Mouse (Mus musculus) embryonic facial prominence, embryonic 11.5 days (tissue): Measurements from ENCODE around the gene Dmac2. TPM values are rescaled to one million over a fixed set of nuclear protein-coding genes. Genes with fewer than 3 reads are reported as not detected.

Experiments used
- ATAC-seq: fragments of 200-750 bp; cut with Nextera tagmentation; replicated peaks from 2 replicates; pipeline ENCODE4 v1.8.0; 2017; ENCODE audit warnings: low read depth; ENCODE audit not compliant: insufficient number of reproducible peaks, low FRiP score, low TSS enrichment
- DNase-seq: peaks from one replicate; pipeline ENCODE4 v3.0.0-alpha.2; 2015; ENCODE audit warnings: low spot score
- H3K27ac ChIP-seq: fragments of 300-500 bp; sonication (generic); replicated peaks from 2 replicates; pipeline ENCODE4 v1.5.1; 2014; ENCODE audit warnings: mild to moderate bottlenecking, low read depth, low read length, control low read depth
- H3K27me3 ChIP-seq: fragments of 300-500 bp; sonication (generic); 2 replicates; pipeline ENCODE4 v1.6.1; 2014; ENCODE audit warnings: mild to moderate bottlenecking, low read length, moderate library complexity, mixed read lengths; ENCODE audit not compliant: control insufficient read depth, insufficient read depth
- H3K36me3 ChIP-seq: fragments of 300-500 bp; sonication (generic); replicated peaks from 2 replicates; pipeline ENCODE4 v1.6.1; 2014; ENCODE audit warnings: low read depth, mild to moderate bottlenecking, low read length, moderate library complexity, mixed read lengths; ENCODE audit not compliant: control insufficient read depth, insufficient read depth
- H3K4me1 ChIP-seq: fragments of 300-500 bp; sonication (generic); 2 replicates; pipeline ENCODE4 v1.6.1; 2014; ENCODE audit warnings: low read length, mixed read lengths; ENCODE audit not compliant: control insufficient read depth, insufficient read depth
- H3K4me2 ChIP-seq: fragments of 300-500 bp; sonication (generic); 2 replicates; pipeline ENCODE4 v1.6.1; 2014; ENCODE audit warnings: low read depth, mild to moderate bottlenecking, control low read depth, low read length, moderate library complexity
- H3K4me3 ChIP-seq: fragments of 300-500 bp; sonication (generic); 2 replicates; pipeline ENCODE4 v1.5.1; 2014; ENCODE audit warnings: low read depth, low read length, control low read depth
- H3K9ac ChIP-seq: fragments of 300-500 bp; sonication (generic); replicated peaks from 2 replicates; pipeline ENCODE4 v1.6.1; 2014; ENCODE audit warnings: mild to moderate bottlenecking, control low read depth, low read length
- H3K9me3 ChIP-seq: fragments of 300-500 bp; sonication (generic); replicated peaks from 2 replicates; pipeline ENCODE4 v1.6.1; 2016; ENCODE audit warnings: mild to moderate bottlenecking, low read length, inconsistent platforms, mixed read lengths; ENCODE audit not compliant: control insufficient read depth
- WGBS: fragments of 180-500 bp; shearing (Covaris S2); extraction: QIAGEN DNeasy Blood & Tissue Kit; methylation state at CpG from one replicate; pipeline ENCODE4 v1.1.7; 2014; 5-methylcytosine and 5-hydroxymethylcytosine counted together
- polyA plus RNA-seq: library from polyadenylated mRNA; unstranded; fragments of >200 nt; fragmentation: Nextera tagmentation; extraction: Ambion mirVana; gene quantifications from 2 replicates; pipeline ENCODE4 v1.2.1, GENCODE M21; 2014

The Dmac2 gene
- polyA plus RNA-seq, 1 experiment from 2014 or later, result 32.4 TPM

DNA sequence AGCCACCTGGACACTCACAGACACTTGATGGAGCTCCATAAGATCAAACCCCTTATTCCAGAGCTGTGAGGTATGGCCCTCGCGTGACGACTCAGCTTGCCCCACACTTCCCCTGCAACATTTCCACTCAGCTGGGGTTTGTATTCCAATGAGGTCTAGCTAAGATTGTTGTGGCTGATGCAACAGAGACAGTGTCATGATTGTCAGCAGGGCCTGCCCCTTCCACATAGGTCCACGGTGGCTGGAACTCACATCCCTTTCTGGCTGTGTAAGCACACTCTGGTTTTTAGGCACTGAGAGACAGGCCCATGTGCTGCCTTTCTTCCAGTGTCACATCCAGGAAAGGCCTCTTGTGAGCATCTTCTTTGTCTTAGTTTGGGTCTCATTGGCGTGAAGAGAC, 34.6 kb upstream of the Dmac2 start:
- Histone ChIP-seq H3K4me3 (no peak overlapping the region), H3K4me1 (no peaks in the 10 kb centered on the region), H3K36me3 (no peaks in the 10 kb centered on the region), H3K9me3 (no peaks in the 10 kb centered on the region), H3K27ac (no peak overlapping the region), H3K4me2 (no peak overlapping the region), H3K9ac (no peak overlapping the region), H3K27me3 (no peaks in the 10 kb centered on the region)
- DNase-seq (no peak), ATAC-seq (no peak)
- WGBS, result 95% methylated on average over 5 of the region's 5 CpGs

DNA sequence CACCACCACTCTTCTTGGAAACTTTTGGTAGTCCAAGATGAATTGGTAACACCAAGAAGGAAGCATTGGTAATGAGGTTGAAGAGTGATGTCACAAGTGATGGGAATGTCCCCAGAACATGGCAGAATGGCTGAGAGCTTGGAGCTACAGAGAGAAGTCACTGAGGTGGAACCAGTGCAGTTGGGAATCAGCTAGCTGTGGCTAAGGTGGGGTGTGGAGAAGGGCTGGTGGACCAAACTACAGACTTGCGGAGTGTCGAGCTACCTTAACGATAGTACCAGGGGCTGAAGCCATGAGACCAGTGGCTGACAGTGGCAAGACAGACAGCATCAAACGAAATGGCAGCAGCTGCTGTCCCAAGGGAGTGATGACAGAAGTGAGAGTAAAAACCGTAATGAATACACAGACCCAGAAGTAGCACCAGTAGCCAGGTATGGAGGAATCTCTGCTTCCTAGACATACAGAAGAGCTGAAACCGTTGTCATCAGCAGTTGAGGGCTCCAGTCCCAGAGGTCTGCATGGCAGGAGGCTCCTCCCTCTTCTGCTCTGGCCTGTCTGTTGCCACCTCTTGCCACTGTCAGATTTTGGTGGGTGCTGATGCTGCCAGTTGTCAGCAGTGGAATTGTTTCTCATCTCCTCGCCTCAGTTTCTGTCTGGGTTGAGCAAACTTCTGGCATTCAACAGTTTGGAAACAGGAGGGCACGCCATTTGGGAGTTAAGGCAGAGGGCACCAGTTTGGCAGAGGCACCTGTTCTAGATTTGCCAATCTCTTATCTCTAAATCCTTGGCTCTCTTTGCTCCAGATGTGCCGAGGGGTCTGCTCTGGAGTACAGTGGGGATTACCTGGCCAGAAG, 33.6 kb upstream of the Dmac2 start:
- no peak overlapping the region for H3K4me3 ChIP-seq
- DNase-seq (no peak), ATAC-seq (no peak)
- 79% methylated on average over 9 of the region's 9 CpGs for WGBS
- H3K4me1 ChIP-seq, result no peaks in the 10 kb centered on the region
- no peak overlapping the region for H3K27ac ChIP-seq
- no peaks in the 10 kb centered on the region for H3K36me3 ChIP-seq
- no peaks in the 10 kb centered on the region for H3K9me3 ChIP-seq
- no peaks in the 10 kb centered on the region for H3K27me3 ChIP-seq
- no peak overlapping the region for H3K9ac ChIP-seq
- H3K4me2 ChIP-seq, result no peak overlapping the region

DNA sequence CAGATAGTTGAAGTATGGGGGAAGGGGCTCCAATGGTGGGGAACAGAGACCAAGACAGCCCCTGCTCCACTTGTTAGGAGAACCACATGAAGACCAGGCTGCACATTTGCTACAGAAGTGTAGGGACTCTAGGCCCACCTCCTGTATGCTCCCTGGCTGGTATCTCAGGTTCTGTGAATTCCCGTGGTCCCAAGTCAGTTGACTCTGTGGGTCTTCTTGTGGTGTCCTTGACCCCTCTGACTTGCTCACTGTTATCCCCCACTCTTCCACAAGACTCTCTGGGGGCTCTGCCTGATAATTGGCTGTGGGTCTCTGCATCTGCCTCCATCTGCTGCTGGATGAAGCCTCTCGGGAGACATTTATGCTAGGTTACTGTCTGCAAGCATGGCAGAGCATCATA, 28.0 kb upstream of the Dmac2 start:
- Histone ChIP-seq H3K9ac (no peak overlapping the region), H3K27me3 (no peaks in the 10 kb centered on the region), H3K4me2 (no peak overlapping the region), H3K4me3 (no peak overlapping the region), H3K4me1 (no peaks in the 10 kb centered on the region), H3K9me3 (no peaks in the 10 kb centered on the region), H3K36me3 (no peaks in the 10 kb centered on the region), H3K27ac (no peak overlapping the region)
- ATAC-seq (no peak), DNase-seq (no peak)
- WGBS, result 82% methylated on average over 2 of the region's 2 CpGs

DNA sequence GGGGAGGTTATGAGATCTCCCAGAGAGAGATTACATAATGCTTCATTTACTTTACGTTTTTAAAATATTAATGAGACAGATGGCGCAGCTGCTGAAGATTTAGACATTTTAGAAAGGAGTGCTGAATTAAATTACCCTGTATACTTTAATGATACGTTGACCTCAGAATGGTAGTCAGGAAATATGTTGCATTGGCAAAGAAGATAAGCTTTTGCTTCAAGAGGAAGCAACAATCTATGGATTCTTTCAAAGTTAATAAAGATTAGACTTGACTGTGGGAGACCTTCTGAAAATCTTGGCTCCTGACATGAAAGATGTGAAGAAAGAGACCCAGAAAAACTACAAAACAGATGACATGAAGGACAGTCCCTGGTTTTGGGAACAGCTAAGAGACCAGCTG, 25.4 kb upstream of the Dmac2 start:
- Histone ChIP-seq H3K27ac (no peak overlapping the region), H3K36me3 (no peaks in the 10 kb centered on the region), H3K4me1 (no peaks in the 10 kb centered on the region), H3K4me2 (no peak overlapping the region), H3K27me3 (no peaks in the 10 kb centered on the region), H3K9me3 (no peaks in the 10 kb centered on the region), H3K4me3 (no peak overlapping the region), H3K9ac (no peak overlapping the region)
- no peak for DNase-seq
- ATAC-seq, result no peak
- 86% methylated on average over 3 of the region's 3 CpGs for WGBS

DNA sequence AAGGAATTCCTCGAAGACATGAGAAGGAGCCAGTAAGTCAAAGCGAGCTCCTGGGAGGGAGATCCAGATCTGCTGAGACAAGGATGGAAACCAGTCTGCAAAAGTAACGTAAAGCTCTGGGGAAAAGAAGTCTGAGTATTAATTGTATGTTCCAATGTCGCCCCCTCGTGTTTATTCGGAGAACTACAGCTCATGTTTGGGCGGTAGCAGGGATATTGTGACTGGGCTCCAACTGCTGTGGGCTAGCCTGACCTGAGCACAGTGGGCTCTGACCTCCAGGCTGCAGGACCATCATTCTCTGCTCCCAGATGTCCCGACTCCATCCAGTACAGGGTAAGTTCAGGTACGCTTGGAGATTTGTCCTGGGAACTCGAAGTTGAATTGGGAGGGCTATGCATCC, 19.6 kb upstream of the Dmac2 start:
- no peak for ATAC-seq
- H3K4me1 ChIP-seq, result no peaks in the 10 kb centered on the region
- DNase-seq, result peak; percentile 87
- H3K4me3 ChIP-seq, result no peak overlapping the region
- H3K27me3 ChIP-seq, result no peaks in the 10 kb centered on the region
- H3K4me2 ChIP-seq, result no peak overlapping the region
- no peak overlapping the region for H3K9ac ChIP-seq
- H3K9me3 ChIP-seq, result no peaks in the 10 kb centered on the region
- WGBS, result 15% methylated on average over 10 of the region's 10 CpGs
- H3K27ac ChIP-seq, result no peak overlapping the region
- no peaks in the 10 kb centered on the region for H3K36me3 ChIP-seq

DNA sequence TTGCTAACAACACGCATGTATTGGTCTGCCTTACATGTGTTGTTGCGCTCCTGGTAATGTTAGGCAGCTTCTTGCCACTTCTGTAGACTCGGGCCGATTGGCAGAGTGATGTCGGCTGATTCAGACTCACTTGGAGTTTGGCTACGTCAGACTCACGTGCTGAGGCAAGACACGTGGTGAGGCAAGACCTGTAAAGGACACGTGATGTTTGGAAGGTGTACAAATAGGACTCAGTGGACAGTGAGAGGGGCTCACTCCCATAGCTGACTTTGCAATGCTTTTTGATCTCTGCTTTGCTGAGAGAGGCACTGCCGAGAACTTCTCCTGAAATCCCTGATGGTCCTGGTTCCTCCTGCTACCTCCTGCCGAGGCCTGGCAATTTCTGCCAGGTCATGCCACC, 18.5 kb upstream of the Dmac2 start:
- Histone ChIP-seq H3K27ac (no peak overlapping the region), H3K9me3 (no peaks in the 10 kb centered on the region), H3K4me1 (no peaks in the 10 kb centered on the region), H3K9ac (no peak overlapping the region), H3K4me2 (no peak overlapping the region), H3K36me3 (no peaks in the 10 kb centered on the region), H3K4me3 (no peak overlapping the region), H3K27me3 (no peaks in the 10 kb centered on the region)
- DNase-seq, result no peak
- no peak for ATAC-seq
- WGBS, result 83% methylated on average over 11 of the region's 11 CpGs

DNA sequence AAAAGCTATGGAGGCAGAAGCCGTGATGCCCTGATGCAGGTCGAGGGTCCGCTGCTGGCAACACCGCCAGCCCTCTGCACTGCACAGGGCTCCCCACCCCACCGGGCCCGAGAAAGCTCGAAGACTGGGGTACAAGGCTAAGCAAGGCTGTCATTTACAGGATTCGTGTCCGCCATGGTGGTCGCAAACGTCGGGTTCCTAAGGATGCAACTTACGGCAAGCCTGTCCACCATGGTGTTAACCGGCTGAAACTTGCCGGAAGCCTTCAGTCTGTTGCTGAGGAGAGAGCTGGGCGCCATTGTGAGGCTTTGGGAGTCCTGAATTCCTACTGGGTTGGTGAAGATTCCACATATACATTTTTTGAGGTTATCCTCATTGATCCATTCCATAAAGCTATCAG, 17.9 kb upstream of the Dmac2 start:
- Histone ChIP-seq H3K27me3 (no peaks in the 10 kb centered on the region), H3K4me1 (no peaks in the 10 kb centered on the region), H3K4me2 (no peak overlapping the region), H3K4me3 (no peak overlapping the region), H3K9me3 (no peaks in the 10 kb centered on the region), H3K27ac (no peak overlapping the region), H3K9ac (no peak overlapping the region), H3K36me3 (no peaks in the 10 kb centered on the region)
- 88% methylated on average over 16 of the region's 16 CpGs for WGBS
- ATAC-seq, result no peak
- DNase-seq, result no peak

DNA sequence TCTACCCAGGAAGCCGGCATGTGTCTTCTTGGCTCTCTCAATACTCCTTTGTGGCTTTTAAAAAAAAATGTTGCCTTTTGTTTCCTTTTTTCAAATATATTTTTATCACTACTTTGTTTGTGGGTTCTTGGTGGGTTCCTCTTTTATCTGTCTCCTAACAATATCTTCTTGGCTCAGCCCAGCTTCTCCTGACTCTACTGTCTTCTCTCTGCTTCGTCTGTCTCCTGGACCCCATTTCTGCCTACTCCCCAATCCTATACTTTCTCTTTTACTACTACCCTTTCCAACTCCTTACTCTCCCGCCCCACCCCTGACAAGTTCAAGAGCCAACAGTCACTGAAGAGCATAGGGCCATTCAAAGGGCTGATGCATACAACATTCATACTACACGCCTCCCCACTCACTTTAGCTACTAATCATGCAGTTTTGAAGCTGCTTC, 12.6 kb upstream of the Dmac2 start:
- Histone ChIP-seq H3K36me3 (no peaks in the 10 kb centered on the region), H3K27me3 (no peaks in the 10 kb centered on the region), H3K4me1 (no peaks in the 10 kb centered on the region), H3K9me3 (no peaks in the 10 kb centered on the region), H3K4me2 (no peak overlapping the region), H3K4me3 (no peak overlapping the region), H3K9ac (no peak overlapping the region), H3K27ac (no peak overlapping the region)
- DNase-seq (no peak), ATAC-seq (no peak)
- WGBS, result 77% methylated on average over 4 of the region's 4 CpGs
